Mouse (Mus musculus) stomach, embryonic 14.5 days (tissue): Measurements from ENCODE around the gene Col6a4. TPM values are rescaled to one million over a fixed set of nuclear protein-coding genes. Genes with fewer than 3 reads are reported as not detected.

Experiments used
- polyA plus RNA-seq: library from polyadenylated mRNA; unstranded; fragments of >200 nt; fragmentation: Nextera tagmentation; extraction: Ambion mirVana; gene quantifications from 2 replicates; pipeline ENCODE4 v1.2.1, GENCODE M21; 2014

The Col6a4 gene
- polyA plus RNA-seq, 1 experiment from 2014 or later = 22.3 TPM

Other genes starting within 250 kb of the Col6a4 start
- 0.95 and 1.1 TPM in 2 replicates for gene Col6a5, start 136.1 kb downstream of the Col6a4 start, polyA plus RNA-seq
- 1.2 and 1.5 TPM in 2 replicates for gene Glyctk, start 61.4 kb upstream of the Col6a4 start, polyA plus RNA-seq
- 29.0 and 31.3 TPM in 2 replicates for gene Wdr82, start 74.1 kb upstream of the Col6a4 start, polyA plus RNA-seq
- gene Ppm1m, start 103.0 kb upstream of the Col6a4 start, polyA plus RNA-seq = 35.6 and 38.3 TPM in 2 replicates
- 67.7 and 69.3 TPM in 2 replicates for gene Twf2, start 106.3 kb upstream of the Col6a4 start, polyA plus RNA-seq
- gene Tlr9, start 125.8 kb upstream of the Col6a4 start, polyA plus RNA-seq = 0.13 TPM in 1 of 2 replicates, not detected in the other
- gene Alas1, start 151.9 kb upstream of the Col6a4 start, polyA plus RNA-seq = 105 and 112 TPM in 2 replicates
- gene Poc1a, start 184.3 kb upstream of the Col6a4 start, polyA plus RNA-seq = 25.2 and 27.7 TPM in 2 replicates